9 mouse cellular contexts compared by ENCODE assay signal in the genomic region with DNA sequence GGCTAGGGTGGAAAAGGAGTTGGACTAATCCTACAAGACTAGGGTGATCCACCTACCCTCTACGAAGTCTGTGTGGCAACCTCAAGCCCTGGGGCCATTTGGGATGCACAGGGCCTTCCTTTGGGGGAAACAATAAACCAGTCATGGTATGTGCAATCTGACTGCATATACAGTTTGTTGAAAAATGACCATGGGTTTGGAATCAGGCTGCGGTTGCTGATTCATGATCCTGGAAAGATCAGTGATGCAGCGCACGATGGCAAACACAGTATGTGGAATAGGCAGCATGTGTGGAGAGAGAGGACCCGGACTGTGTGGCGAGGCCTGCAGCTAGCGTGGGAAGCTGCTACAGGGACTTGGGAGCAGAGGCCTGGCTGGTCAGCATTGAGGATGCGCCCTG. TPM values are rescaled to one million over a fixed set of nuclear protein-coding genes. Genes with fewer than 3 reads are reported as not detected.
DNase-seq lines count a peak whose midpoint lies in the region; ATAC-seq and TF ChIP-seq lines count a peak whose summit lies in the region.
"Had no signal": no experiment of that assay in that cellular context is flagged by ENCODE, and none has a peak within 500 bp of the region (broad histone marks: within the 10 kb centered on the region; RNA-seq: fewer than 3 reads in every experiment).

No protein-coding gene starts in this region.

- H3K36me3 ChIP-seq in kidney, embryonic 16.5 days (ENCODE audit: insufficient read depth, low read length), result peaks cover 19% of the 10 kb centered on the region
- peaks cover 72% of the 10 kb centered on the region for H3K36me3 ChIP-seq in embryonic facial prominence, embryonic 14.5 days (ENCODE audit: control insufficient read depth, insufficient read depth, low read length)
- peaks cover 26% of the 10 kb centered on the region for H3K36me3 ChIP-seq in liver, embryonic 12.5 days

- DNase-seq in kidney, adult 9 months, result no peak
- no peak for DNase-seq in embryonic facial prominence, embryonic 14.5 days (ENCODE audit: low spot score)
- no peak for DNase-seq in layer of hippocampus, postnatal 36 days
- DNase-seq in urinary bladder, adult 18-20 months (ENCODE audit: low spot score in 2 of 2), result no peak

- no peak for TF ChIP-seq POLR2A in bone marrow, adult 2 months (IDR thresholded peaks at IDR 0.05; ENCODE audit: borderline replicate concordance, control insufficient read depth, low read depth, low read length)

- H3K9ac ChIP-seq in kidney, embryonic 16.5 days (replicated peaks; ENCODE audit: low read length), result peak overlapping the region; percentile 57; the same call in 1 of the 2 replicates
- no peak overlapping the region for H3K9ac ChIP-seq in embryonic facial prominence, embryonic 14.5 days (ENCODE audit: low read depth, low read length)
- H3K9ac ChIP-seq in liver, embryonic 12.5 days, result peak overlapping the region; percentile 65

- peaks cover 78% of the 10 kb centered on the region for H3K4me1 ChIP-seq in kidney, embryonic 16.5 days (ENCODE audit: insufficient read depth, low read length)
- peaks cover 12% of the 10 kb centered on the region for H3K4me1 ChIP-seq in bone marrow, adult 2 months (ENCODE audit: control insufficient read depth, insufficient read depth, low read length)
- no peaks in the 10 kb centered on the region; the same call in 1 of the 2 replicates for H3K4me1 ChIP-seq in embryonic facial prominence, embryonic 14.5 days (ENCODE audit: control insufficient read depth, insufficient read depth, low read length)
- H3K4me1 ChIP-seq in liver, embryonic 12.5 days, result peaks cover 88% of the 10 kb centered on the region

- no peak overlapping the region for H3K4me3 ChIP-seq in kidney, embryonic 16.5 days (ENCODE audit: low read length)
- no peak overlapping the region for H3K4me3 ChIP-seq in bone marrow, adult 2 months (replicated peaks; ENCODE audit: control insufficient read depth, low read depth, low read length)
- H3K4me3 ChIP-seq in embryonic facial prominence, embryonic 14.5 days (ENCODE audit: low read depth, low read length), result no peak overlapping the region
- peak overlapping the region; percentile 20; the same call in 1 of the 2 replicates for H3K4me3 ChIP-seq in liver, embryonic 12.5 days
- H3K4me3 ChIP-seq: myocyte had no signal

- H3K9me3 ChIP-seq in kidney, embryonic 16.5 days (ENCODE audit: low read length), result no peaks in the 10 kb centered on the region
- H3K9me3 ChIP-seq in embryonic facial prominence, embryonic 14.5 days (ENCODE audit: control insufficient read depth, low read length), result no peaks in the 10 kb centered on the region
- no peaks in the 10 kb centered on the region for H3K9me3 ChIP-seq in liver, embryonic 12.5 days (replicated peaks)

- H3K27ac ChIP-seq in kidney, embryonic 16.5 days (ENCODE audit: low read length), result peak overlapping the region; percentile 97
- peak overlapping the region; percentile 76 for H3K27ac ChIP-seq in bone marrow, adult 2 months (ENCODE audit: control insufficient read depth, insufficient read depth, low read depth, low read length, poor library complexity)
- peak overlapping the region; percentile 29; the same call in 1 of the 2 replicates for H3K27ac ChIP-seq in embryonic facial prominence, embryonic 14.5 days (replicated peaks; ENCODE audit: low read depth, low read length)
- H3K27ac ChIP-seq in liver, embryonic 12.5 days, result peak overlapping the region; percentile 92

- no peak for ATAC-seq in kidney, embryonic 16.5 days (ENCODE audit: low FRiP score, low TSS enrichment)
- ATAC-seq in embryonic facial prominence, embryonic 14.5 days (ENCODE audit: low read depth), result no peak
- no peak for ATAC-seq in liver, embryonic 12.5 days
- ATAC-seq: Patski had no signal

- no peaks in the 10 kb centered on the region for H3K27me3 ChIP-seq in kidney, embryonic 16.5 days (ENCODE audit: insufficient read depth, low read length)
- no peaks in the 10 kb centered on the region for H3K27me3 ChIP-seq in embryonic facial prominence, embryonic 14.5 days (replicated peaks; ENCODE audit: control insufficient read depth, insufficient read depth, low read length)
- no peaks in the 10 kb centered on the region for H3K27me3 ChIP-seq in liver, embryonic 12.5 days (replicated peaks)
- H3K27me3 ChIP-seq: Patski had no signal

- no peak for TF ChIP-seq CTCF in bone marrow, adult 2 months (IDR thresholded peaks at IDR 0.05; ENCODE audit: control insufficient read depth, insufficient read depth, low read length)

- no peak overlapping the region for H3K4me2 ChIP-seq in kidney, embryonic 16.5 days (replicated peaks; ENCODE audit: low read depth, low read length)
- H3K4me2 ChIP-seq in embryonic facial prominence, embryonic 14.5 days (ENCODE audit: low read depth, low read length), result no peak overlapping the region
- H3K4me2 ChIP-seq in liver, embryonic 12.5 days, result peak overlapping the region; percentile 63

- 76% methylated on average over 8 of the region's 8 CpGs for WGBS in kidney, embryonic 16.5 days
- whole genome bisulfite sequencing in bone marrow, adult 2 months, result 57% methylated on average over 8 of the region's 8 CpGs
- WGBS in embryonic facial prominence, embryonic 14.5 days, result 92% methylated on average over 8 of the region's 8 CpGs
- WGBS in liver, embryonic 12.5 days (ENCODE audit: insufficient replicate concordance), result 58% methylated on average over 8 of the region's 8 CpGs

RNA-seq across cellular contexts. Expression of a gene that starts 45.9 kb away (rescaled TPM):
- 22.2 and 26.0 TPM in 2 replicates for polyA plus RNA-seq in kidney, embryonic 16.5 days (2015; fragmentation: Nextera tagmentation; extraction: Ambion mirVana)
- 13.9 and 25.9 TPM in 2 replicates for polyA plus RNA-seq in bone marrow, adult 2 months (2011; ENCODE audit: insufficient read depth, insufficient read length, low replicate concordance, missing spikeins)
- polyA plus RNA-seq in embryonic facial prominence, embryonic 14.5 days (2014; fragmentation: Nextera tagmentation; extraction: Ambion mirVana), result 21.5 and 27.1 TPM in 2 replicates
- 19.0 and 19.5 TPM in 2 replicates for polyA plus RNA-seq in liver, embryonic 12.5 days (2016; fragmentation: Nextera tagmentation; extraction: Ambion mirVana)
- total RNA-seq in layer of hippocampus, postnatal 36 days (2021), result 100 to 1,000 TPM; 105 TPM

RNA-seq across cellular contexts. Expression of a gene that starts 58.9 kb away (rescaled TPM):
- 50.7 and 54.0 TPM in 2 replicates for polyA plus RNA-seq in kidney, embryonic 16.5 days (2015; fragmentation: Nextera tagmentation; extraction: Ambion mirVana)
- polyA plus RNA-seq in bone marrow, adult 2 months (2011; ENCODE audit: insufficient read depth, insufficient read length, low replicate concordance, missing spikeins), result 5.3 and 6.3 TPM in 2 replicates
- polyA plus RNA-seq in embryonic facial prominence, embryonic 14.5 days (2014; fragmentation: Nextera tagmentation; extraction: Ambion mirVana), result 34.3 and 39.8 TPM in 2 replicates
- 12.4 TPM in 2 replicates for polyA plus RNA-seq in liver, embryonic 12.5 days (2016; fragmentation: Nextera tagmentation; extraction: Ambion mirVana)
- total RNA-seq in layer of hippocampus, postnatal 36 days (2021), result 10 to 100 TPM; 18.3 to 22.6 TPM

Comparison
In these comparisons a context has a peak if more than half of its experiments do, and no peak if none do; other contexts are left out.
1. H3K27ac ChIP-seq: peak in every context shown above with its lines; median percentile 97 in kidney, embryonic 16.5 days; 92 in liver, embryonic 12.5 days; 76 in bone marrow, adult 2 months; 29 in embryonic facial prominence, embryonic 14.5 days.